Mouse (Mus musculus): ENCODE data around the gene Lrwd1.
A peak's percentile ranks its signal among the peaks of the same experiment; 100 is the strongest.
"Not testable (repeated sequence)": the region's sequence is repeated elsewhere in the genome, so short reads cannot be mapped to it uniquely, and the experiment has no call there.

The Lrwd1 gene

GRCm38 (mm10) chr5:136146936-136147335 is 11.1 kb upstream of the Lrwd1 start:
- no peak for DNase-seq

GRCm38 (mm10) chr5:136144606-136145430 is 8.9 kb upstream of the Lrwd1 start:
- DNase-seq = peak; percentile 56

- no peak for DNase-seq
These were observed 7.4 kb upstream of the Lrwd1 start for GRCm38 (mm10) chr5:136143161-136143755.

- DNase-seq = no peak
These were observed 6.9 kb upstream of the Lrwd1 start for GRCm38 (mm10) chr5:136142746-136143145.

- no peak for DNase-seq
These were observed 4.2 kb upstream of the Lrwd1 start for GRCm38 (mm10) chr5:136140057-136140482.

- no peak for DNase-seq
These were observed 3.5 kb upstream of the Lrwd1 start for GRCm38 (mm10) chr5:136139393-136139792.

GRCm38 (mm10) chr5:136137658-136138274 is 1.9 kb upstream of the Lrwd1 start:
- peak; percentile 58 for DNase-seq

GRCm38 (mm10) chr5:136136292-136136990 is 567 bp upstream of the Lrwd1 start:
- no peak for DNase-seq

GRCm38 (mm10) chr5:136122165-136122564 is 13.7 kb downstream of the Lrwd1 start:
- DNase-seq = no peak

- no peak for DNase-seq
These were observed 19.1 kb downstream of the Lrwd1 start for GRCm38 (mm10) chr5:136116784-136117112.

- peak; percentile 98 for DNase-seq
These were observed 19.7 kb downstream of the Lrwd1 start, which contains the start of gene Polr2j for GRCm38 (mm10) chr5:136115891-136116783. Gene Polr2j (plus strand): TSS chr5:136116631.

- DNase-seq = not testable (repeated sequence)
These were observed 22.3 kb downstream of the Lrwd1 start for GRCm38 (mm10) chr5:136113546-136113945.

- no peak for DNase-seq
These were observed 26.8 kb downstream of the Lrwd1 start for GRCm38 (mm10) chr5:136109042-136109441.

- no peak for DNase-seq
These were observed 27.4 kb downstream of the Lrwd1 start for GRCm38 (mm10) chr5:136108486-136108885.

GRCm38 (mm10) chr5:136104511-136104910 is 31.4 kb downstream of the Lrwd1 start:
- DNase-seq = no peak

GRCm38 (mm10) chr5:136102099-136102820 is 33.6 kb downstream of the Lrwd1 start:
- peak; percentile 73 for DNase-seq

- DNase-seq = no peak
These were observed 37.3 kb downstream of the Lrwd1 start for GRCm38 (mm10) chr5:136098536-136098935.

- DNase-seq = no peak
These were observed 40.8 kb downstream of the Lrwd1 start for GRCm38 (mm10) chr5:136095089-136095488.

- DNase-seq = no peak
These were observed 41.4 kb downstream of the Lrwd1 start for GRCm38 (mm10) chr5:136094249-136095010.

GRCm38 (mm10) chr5:136091927-136092326 is 43.9 kb downstream of the Lrwd1 start:
- no peak for DNase-seq

Data from lung, postnatal 14 days (tissue).